Mouse (Mus musculus): ENCODE measurements around the gene Fam160b1.
A peak's percentile ranks its signal among the peaks of the same experiment; 100 is the strongest.

Gene Fam160b1

GRCm38 (mm10) chr19:57349096-57349495 is 11.4 kb upstream of the Fam160b1 start:
- no peak for DNase-seq

- no peak for DNase-seq
Observed at GRCm38 (mm10) chr19:57352337-57352935, 8.0 kb upstream of the Fam160b1 start.

- peak; percentile 44 for DNase-seq
Observed at GRCm38 (mm10) chr19:57353228-57353627, 7.3 kb upstream of the Fam160b1 start.

- DNase-seq, result no peak
Observed at GRCm38 (mm10) chr19:57354050-57354449, 6.4 kb upstream of the Fam160b1 start.

GRCm38 (mm10) chr19:57354715-57355114 is 5.8 kb upstream of the Fam160b1 start:
- no peak for DNase-seq

- DNase-seq, result peak; percentile 42
Observed at GRCm38 (mm10) chr19:57355451-57356251, 4.8 kb upstream of the Fam160b1 start.

GRCm38 (mm10) chr19:57356273-57356672 is 4.2 kb upstream of the Fam160b1 start:
- DNase-seq, result peak; percentile 57

GRCm38 (mm10) chr19:57357244-57357643 is 3.2 kb upstream of the Fam160b1 start:
- no peak for DNase-seq

GRCm38 (mm10) chr19:57357811-57358210 is 2.7 kb upstream of the Fam160b1 start:
- no peak for DNase-seq

GRCm38 (mm10) chr19:57358322-57358721 is 2.2 kb upstream of the Fam160b1 start:
- peak; percentile 95 for DNase-seq

GRCm38 (mm10) chr19:57358836-57359598 is 1.5 kb upstream of the Fam160b1 start:
- no peak for DNase-seq

- no peak for DNase-seq
Observed at GRCm38 (mm10) chr19:57359701-57360326, 666 bp upstream of the Fam160b1 start.

GRCm38 (mm10) chr19:57361131-57361938 is 855 bp downstream of the Fam160b1 start:
- peak; percentile 60 for DNase-seq

GRCm38 (mm10) chr19:57361939-57362307 is 1.4 kb downstream of the Fam160b1 start:
- no peak for DNase-seq

GRCm38 (mm10) chr19:57362586-57362985 is 2.1 kb downstream of the Fam160b1 start:
- DNase-seq, result no peak

- no peak for DNase-seq
Observed at GRCm38 (mm10) chr19:57363076-57363475, 2.6 kb downstream of the Fam160b1 start.

- DNase-seq, result no peak
Observed at GRCm38 (mm10) chr19:57363538-57363937, 3.1 kb downstream of the Fam160b1 start.

- DNase-seq, result peak; percentile 61
Observed at GRCm38 (mm10) chr19:57364942-57365673, 4.6 kb downstream of the Fam160b1 start.

- no peak for DNase-seq
Observed at GRCm38 (mm10) chr19:57366007-57366406, 5.5 kb downstream of the Fam160b1 start.

GRCm38 (mm10) chr19:57366626-57367025 is 6.1 kb downstream of the Fam160b1 start:
- no peak for DNase-seq

- peak; percentile 39 for DNase-seq
Observed at GRCm38 (mm10) chr19:57367201-57367600, 6.7 kb downstream of the Fam160b1 start.
